Mouse (Mus musculus): Measurements from ENCODE around the gene Cyp2d10.
"Not testable (repeated sequence)": the region's sequence is repeated elsewhere in the genome, so short reads cannot be mapped to it uniquely, and the experiment has no call there.

Cyp2d10 gene

DNA sequence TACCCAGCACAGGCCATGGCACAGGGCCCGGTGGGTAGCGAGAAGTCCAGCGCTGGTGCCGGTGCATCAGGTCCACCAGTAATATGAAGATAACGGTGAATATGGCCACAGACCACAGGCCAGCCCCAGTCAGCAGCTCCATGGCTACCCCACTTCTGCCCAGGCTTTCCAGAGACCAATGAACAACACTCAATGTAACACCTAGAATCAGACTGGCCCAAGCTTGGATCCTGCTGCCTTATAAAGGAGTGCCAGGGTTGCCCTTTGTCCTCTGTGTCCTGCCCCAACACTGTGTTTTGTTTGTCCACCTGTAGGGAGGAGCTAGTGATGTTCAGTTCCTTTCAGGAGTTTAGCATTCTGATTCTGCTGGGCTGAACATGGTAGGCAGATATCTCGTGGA, at the start of gene Cyp2d10:
Gene Cyp2d10 (minus strand): TSS at position 215 of the 400 bp plus-strand sequence.
- no peak for DNase-seq (ENCODE audit: low read depth, low spot score)

DNA sequence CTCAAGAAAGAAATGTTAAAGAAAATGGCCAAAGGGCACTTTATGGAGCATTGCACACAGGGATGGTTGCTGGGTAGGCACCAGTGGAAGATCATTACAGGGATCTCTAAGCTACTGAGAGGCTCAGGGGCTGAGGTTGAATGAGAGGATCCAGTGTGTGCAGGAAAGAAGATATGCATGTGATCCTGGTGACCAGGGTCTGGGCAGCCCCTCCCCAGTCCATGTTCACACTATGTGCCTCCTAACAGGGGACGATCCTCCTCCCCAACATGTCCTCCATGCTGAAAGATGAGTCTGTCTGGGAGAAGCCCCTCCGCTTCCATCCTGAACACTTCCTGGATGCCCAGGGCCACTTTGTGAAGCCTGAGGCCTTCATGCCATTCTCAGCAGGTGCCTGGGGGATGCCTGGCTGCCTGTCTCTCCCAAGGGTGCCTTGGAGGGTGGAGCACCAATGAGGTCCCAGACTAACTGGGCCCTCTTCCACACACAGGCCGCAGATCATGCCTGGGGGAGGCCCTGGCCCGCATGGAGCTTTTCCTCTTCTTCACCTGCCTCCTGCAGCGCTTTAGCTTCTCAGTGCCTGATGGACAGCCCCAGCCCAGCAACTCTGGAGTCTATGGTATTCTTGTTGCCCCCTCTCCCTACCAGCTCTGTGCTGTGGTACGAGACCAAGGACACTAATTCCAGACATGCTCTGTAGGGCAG, 49.2 kb upstream of the Cyp2d10 start:
- not testable (repeated sequence) for DNase-seq (ENCODE audit: low read depth, low spot score)

DNA sequence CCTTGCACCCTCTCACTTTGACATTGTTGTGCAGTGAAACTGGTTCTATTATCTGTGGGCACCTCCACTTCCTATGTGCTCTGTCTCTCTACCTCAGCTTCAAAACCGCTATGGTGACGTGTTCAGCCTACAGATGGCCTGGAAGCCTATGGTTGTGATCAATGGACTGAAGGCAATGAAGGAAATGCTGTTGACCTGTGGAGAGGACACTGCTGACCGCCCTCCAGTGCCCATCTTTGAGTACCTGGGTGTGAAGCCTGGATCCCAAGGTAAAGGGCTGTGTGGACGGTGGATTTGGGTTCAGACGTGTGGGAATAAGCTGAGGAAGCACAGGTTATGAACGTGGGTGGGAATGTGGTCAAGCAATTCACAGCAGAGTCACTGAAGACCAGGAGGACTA, 46.5 kb upstream of the Cyp2d10 start:
- not testable (repeated sequence) for DNase-seq (ENCODE audit: low read depth, low spot score)

DNA sequence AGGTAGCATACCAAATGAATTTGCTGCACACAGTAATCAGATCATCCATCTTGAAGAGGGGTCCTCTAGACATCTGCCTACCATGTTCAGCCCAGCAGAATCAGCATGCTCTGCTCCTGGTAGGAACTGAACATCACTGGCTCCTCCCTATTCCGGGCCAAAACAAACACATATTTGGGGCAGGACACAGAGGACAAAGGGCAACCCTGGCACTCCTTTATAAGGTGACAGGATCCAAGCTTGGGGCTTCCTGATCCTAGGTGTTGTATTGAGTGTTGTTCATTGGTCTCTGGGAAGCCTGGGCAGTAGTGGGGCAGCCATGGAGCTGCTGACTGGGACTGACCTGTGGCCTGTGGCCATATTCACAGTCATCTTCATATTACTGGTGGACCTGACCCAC, 45.1 kb upstream of the Cyp2d10 start:
- DNase-seq (ENCODE audit: low read depth, low spot score) = not testable (repeated sequence)

DNA sequence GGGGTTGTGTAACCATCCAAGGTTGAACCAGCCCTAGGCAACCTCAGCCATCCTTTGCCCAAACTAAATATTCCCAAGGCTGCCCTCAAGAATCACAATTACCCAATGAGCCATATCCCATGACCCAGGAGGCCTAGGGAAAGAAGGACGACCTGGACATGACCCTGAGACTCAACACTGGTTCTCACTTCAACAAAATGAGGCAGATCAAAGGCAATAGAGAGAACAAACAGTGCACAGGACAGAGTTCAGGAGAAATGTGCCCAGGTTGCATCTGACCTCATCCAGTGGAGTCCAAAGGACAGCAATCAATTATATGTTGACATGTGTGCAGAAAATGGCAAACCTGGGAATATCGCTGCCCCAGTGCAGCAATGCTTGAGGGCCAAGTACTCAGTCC, 43.0 kb upstream of the Cyp2d10 start:
- DNase-seq (ENCODE audit: low read depth, low spot score) = not testable (repeated sequence)

DNA sequence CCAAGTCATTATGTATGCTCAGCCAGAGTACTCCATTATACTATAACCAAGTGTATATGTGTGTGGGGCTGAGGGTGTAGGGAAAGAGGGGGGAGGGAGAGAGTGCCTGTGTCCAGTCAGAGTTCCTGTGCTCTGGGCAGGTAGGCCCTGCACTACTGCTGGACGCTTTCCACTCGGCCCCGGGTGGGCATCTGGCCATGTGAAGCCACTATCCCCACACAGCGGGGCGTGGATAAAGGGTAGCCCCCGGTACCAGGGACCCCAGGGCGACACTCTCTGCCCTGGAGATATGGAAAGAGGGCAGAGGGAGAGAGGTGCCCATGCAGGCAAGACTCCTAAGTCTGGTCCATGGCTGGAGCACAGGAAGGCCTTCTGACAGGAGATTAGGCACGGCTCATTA, 38.2 kb upstream of the Cyp2d10 start:
- DNase-seq (ENCODE audit: low read depth, low spot score) = no peak

DNA sequence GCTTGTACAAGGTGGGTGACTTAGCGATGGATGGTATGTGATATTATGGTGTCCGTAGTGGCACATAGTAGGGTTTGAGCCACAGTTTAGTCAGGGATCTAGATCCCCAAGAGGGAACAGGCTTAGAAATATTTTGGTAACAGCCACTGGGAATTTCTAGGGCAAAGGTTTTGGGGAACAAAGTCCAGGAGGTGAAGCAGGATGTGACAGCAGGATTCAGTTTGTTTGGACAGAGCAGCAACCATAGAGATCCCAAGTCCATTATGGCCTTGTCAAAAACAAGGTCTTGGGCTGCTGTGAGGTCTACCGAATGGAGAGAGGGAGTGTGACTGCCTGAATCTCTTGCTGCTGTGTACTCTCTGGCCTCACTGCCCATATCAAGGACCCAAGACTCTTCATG, 36.7 kb upstream of the Cyp2d10 start:
- no peak for DNase-seq (ENCODE audit: low read depth, low spot score)

DNA sequence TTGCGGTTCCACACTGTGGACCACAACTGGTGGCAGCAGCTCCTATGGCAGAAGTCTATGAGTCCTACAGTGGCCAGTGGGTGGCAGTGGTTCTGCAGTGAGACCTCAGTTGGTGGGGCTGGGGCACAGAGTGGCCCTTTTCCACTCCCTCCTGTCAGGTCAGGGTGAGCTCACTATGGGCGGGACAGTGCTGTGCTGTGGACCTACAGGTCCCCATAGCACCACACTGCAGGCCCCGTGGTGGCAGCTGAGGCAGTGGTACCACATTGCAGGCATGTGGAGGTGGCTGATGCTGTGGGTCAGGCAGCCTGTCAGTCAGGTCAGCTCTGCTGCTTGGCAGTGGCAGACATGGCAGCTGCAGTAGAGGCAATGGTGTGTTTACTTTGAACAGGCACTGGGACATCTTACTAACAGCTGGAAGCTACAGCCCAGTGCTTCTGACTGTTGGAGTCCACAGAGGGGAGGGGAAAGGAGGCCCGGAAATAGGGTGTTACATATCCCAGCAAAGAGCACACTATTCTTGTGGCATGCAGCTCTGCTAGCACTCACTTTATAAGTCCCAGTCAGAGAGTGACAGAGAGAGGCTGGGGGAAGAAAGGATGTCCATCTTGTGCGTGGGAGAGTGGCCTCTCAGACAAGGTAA, 31.1 kb upstream of the Cyp2d10 start:
- peak; percentile 10 for DNase-seq (ENCODE audit: low read depth, low spot score)

DNA sequence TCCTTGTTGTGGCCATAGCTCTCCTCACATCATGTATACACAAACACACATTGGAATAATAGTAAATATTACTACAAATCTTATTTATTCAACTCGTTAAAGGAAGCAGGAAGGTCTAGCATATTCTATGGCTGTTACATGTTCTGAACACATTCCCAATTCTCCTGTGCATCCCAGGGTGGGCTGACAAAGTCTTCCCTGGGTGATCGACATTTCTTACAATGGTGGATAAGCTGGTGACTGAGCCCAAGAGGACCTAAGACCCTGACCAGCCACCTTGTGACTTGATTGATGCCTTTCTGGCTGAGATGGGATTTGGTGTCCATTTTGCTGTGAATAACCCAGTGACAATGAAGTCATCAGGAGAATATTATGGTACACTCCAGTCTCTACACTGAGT, 28.6 kb upstream of the Cyp2d10 start:
- no peak for DNase-seq (ENCODE audit: low read depth, low spot score)

DNA sequence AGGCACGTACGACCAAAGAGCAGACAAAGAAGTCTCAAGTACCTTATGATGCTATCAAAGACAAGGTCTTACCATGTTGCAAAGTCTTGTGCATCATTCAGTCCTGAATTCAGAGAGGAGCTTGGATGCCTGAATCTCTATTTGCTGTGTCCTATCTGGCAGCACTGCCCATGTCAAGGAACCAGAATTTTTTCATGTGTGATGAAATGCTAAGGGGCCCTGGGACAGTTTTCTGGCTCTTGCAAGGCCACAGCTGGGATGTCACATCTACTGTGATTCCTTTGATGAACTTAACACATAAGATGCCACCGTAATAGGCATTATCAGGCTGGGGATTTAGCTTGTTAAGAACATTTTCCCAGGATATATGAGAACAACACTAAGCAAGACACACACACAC, 28.0 kb upstream of the Cyp2d10 start:
- DNase-seq (ENCODE audit: low read depth, low spot score) = no peak

DNA sequence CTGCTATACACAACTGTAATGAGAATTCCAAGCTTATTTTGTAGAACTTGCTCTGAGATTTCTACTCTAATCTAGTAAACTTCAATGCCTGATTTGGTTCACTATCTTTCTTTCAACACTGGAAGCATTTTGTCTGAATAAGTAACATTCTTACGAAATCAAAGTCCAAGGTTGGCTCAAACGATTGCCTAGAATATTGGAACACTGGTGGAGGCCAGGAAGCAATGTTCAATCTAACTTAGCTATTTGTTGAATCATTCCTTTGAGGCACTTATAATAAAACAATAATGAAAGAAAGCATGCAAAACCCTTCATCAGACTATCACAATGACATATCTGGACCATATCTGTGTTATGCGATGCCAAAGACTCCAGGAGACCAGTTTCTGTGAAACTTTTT, 27.5 kb upstream of the Cyp2d10 start:
- no peak for DNase-seq (ENCODE audit: low read depth, low spot score)

DNA sequence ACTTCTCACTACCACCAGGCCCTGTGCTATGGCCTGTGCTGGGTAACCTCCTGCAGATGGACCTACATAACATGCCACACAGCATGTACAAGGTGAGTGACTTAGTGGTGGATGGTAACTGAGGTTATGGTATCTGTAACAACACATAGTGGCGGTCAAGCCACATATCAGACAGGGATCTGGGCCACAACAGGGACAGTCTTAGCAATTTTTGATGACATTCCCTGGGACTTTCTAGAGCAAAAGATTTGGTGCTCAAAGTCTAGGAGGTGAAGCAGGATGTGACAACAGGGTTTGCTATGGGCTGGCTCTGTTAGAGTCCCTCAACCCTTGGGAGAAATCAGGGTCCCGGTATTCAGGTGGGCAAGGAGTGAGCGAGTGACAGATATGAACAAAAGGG, 26.6 kb upstream of the Cyp2d10 start:
- no peak for DNase-seq (ENCODE audit: low read depth, low spot score)

DNA sequence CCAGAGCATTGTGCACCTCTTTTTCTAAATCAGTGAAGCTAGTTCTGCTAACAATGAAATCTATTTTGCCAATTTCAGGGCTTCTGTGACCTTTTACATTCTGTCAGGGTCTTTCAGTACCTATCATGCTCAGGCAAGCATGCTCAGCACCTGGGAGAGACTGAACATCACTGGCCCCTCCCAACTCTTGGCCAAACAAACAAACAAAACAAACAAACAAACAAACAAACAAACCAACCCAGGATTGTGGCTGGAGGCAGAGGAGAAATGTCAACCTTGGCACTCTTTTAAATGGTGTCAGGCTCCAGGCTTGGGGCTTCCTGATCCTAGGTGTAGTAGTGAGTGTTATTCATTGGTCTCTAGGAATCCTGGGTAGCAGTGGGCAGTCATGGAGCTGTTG, 26.1 kb upstream of the Cyp2d10 start, which contains the start of gene Cyp2d9:
Gene Cyp2d9 (plus strand): TSS at position 301 of the 400 bp plus-strand sequence.
- DNase-seq (ENCODE audit: low read depth, low spot score) = no peak

DNA sequence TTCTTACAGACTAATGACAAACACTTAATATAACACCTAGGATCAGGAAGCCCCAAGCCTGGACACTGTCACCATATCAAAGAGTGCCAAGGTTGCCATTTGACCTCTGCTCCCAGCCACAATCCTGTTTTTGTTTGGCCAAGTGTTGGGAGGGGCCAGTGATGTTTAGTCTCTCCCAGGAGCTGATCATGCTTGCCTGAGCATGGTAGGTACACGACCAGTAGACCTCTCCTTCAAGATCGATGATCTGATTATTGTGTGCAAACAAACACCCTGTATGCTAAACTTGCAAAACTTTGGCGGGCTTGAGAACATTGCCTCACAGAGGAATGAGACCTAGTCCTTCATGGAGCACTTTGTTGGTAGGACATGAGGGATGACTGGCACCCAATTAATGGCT, 16.5 kb upstream of the Cyp2d10 start:
- DNase-seq (ENCODE audit: low read depth, low spot score) = no peak

DNA sequence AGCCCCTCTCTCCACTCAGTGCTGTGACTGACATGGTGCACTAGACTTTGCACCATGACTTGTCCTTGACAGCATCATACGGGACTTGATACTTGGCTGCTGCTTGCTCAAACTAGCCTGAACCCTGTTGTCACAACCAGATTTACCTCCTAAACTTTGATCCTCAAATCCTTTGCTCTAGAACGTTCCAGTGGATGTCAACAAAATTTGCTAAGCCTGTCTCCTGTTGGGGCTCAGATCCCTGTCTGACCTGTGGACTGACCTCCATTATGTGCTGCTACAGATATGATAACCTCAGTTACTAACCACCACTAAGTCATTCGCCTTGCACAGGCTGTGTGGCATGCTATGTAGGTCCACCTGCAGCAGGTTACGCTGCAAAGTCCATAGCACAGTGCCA, 15.9 kb upstream of the Cyp2d10 start:
- no peak for DNase-seq (ENCODE audit: low read depth, low spot score)

DNA sequence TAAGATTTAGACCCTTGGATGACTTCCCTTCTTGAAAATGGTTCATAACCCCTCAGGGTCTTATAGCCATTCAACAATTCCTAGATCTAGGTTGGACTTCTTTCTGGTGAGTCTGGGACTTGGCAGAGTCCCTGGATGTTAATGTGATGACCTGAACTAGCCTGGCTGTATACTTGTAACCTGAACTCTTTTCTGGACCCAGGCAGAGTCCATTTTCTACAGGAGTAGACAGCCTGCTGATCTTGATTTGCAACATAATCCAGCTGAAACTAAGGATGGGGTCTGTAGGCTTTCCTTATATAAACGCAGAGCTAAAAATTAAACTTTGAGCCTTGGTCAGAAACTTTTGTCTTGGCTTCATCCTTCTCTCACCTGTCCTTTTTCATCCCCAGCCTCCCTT, 11.6 kb upstream of the Cyp2d10 start:
- no peak for DNase-seq (ENCODE audit: low read depth, low spot score)

DNA sequence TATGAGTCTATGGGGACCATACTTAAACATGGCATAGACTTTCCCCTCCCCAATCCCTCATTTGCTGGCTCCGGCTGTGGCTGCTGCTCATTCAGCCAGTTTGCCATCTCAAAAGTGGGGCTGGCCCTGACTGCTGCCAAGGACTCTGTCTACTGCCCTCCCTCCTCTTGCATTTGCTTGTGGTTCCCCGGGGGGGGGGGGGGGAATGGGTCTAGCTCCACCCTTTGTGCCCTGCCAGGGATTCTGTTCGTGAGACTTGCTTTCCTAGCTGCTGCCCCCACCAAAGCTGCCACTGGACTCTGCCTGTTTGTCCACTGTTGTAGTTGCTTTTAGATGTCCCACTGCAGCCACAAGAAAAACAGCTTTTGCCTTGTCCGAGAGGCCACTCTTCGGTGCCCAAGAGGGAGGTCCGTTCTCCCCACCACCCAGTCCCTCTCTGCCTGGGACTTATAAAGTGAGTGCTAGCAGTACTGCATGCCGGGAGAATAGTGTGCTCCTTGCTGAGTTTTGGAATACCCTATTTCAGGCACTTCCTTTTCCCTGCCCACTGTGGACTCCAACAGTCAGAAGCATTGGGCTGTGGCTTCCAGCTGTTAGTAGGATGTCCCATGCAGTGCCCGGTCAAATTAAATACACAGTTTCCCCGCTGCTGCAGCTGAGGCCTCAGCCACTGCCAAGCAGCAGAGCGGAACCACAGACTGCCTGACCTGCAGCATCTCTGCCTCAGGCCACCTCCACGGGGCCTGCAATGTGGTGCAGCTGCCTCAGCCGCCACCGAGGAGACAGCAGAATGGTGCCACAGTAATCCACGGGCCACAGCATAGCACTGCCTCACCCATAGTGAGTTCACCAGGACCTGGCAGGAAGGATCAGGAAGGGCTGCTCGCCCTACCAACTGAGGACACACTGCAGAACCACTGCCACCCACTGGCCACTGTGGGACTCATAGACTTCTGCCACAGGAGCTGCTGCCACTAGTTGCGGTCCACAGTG, 10.1 kb upstream of the Cyp2d10 start:
- DNase-seq (ENCODE audit: low read depth, low spot score) = peak; percentile 87

DNA sequence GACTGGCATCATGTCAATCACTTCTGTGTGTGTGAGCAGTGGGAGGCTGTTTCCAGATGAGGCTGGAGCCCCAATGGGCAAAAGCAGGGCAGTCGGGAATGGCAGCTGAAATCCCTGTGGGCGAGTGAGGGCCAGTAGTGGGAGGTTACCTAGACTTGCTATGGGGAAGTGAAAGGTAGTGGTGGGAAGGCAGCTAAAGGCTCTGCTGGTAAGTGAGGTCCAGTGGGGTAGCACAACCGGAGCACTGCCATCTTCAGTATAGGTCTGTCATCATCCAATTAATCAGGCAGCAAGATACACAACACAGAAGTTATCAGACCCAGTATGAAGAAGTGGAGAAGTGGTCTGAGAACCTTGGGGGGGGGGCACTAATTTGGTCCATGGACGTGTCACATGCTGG, 541 bp upstream of the Cyp2d10 start:
- DNase-seq (ENCODE audit: low read depth, low spot score) = no peak

DNA sequence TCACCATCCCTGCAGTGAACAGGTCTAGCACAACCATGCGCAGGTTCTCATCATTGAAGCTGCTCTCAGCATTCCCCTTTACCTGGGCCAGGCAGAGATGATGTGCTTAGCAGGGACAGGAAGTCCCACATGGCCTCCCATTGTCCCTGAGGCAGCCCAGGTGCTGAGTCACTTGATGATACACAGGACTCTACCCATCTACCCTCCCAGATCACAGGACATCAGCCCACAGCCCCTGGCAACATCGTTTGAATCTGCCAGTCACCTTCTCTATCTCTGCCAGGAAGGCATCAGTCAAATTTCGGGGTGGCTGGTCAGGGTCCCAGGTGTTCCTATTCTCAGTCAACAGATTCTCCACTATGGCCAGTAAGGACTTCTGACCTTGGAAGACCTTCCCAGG, 2.8 kb downstream of the Cyp2d10 start:
- DNase-seq (ENCODE audit: low read depth, low spot score) = no peak

DNA sequence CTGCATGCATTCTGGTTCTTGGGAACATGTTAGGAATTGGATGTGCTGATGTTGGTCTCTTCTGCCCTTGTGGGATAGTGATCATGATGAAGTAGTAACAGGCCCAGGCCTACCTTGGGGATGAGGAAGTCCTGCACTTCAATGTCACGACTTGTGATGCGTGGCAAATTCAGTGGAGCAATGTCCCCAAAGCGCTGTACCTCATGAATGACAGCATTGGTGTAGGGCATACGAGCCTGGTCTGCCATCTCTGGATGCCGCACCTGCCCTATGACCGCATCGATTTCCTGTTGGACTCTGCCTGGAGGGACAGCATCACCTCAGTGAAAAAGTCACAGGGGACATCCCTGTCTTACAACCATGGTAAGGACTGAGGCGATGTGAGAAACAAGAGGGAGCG, 3.4 kb downstream of the Cyp2d10 start:
- DNase-seq (ENCODE audit: low read depth, low spot score) = no peak

DNA sequence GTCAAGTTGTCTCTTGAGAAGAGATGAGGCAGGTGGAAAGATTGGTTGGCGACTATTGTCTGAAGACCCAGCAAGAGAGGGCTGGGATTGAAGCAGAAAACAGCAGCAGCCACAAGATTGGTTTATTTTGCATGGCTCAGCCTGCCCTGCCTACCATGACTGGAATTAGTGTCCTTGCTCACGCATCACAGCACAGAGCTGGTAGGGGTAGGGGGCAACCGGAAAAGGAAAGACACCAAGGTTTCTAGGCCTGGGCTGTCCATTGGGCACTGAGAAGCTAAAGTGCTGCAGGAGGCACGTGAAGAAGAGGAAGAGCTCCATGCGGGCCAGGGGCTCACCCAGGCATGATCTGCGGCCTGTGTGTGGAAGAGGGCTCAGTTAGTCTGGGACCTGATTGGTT, 4.3 kb downstream of the Cyp2d10 start:
- DNase-seq (ENCODE audit: low read depth, low spot score) = no peak

DNA sequence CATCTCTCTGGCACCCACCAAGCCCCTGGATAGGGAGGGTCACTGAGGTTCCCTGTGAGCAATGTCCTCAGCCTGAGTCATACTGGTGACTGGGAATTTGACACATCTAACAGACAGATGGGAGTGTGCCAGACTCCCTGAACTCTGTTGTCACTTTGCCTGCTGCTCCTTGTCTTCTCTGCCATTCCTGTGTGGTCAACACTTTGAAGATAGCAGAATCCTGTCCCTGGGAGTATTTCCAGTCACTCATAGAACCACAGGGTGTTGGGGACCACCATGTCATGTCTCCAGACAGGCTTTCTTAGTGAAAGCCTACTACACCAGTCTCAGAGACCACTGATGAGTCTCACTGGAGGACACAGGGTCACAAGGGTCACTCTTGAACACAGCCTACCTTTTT, 4.9 kb downstream of the Cyp2d10 start:
- DNase-seq (ENCODE audit: low read depth, low spot score) = no peak
